Mouse (Mus musculus) myocyte (in vitro differentiated cells): ENCODE data around the gene Lxn. TPM values are rescaled to one million over a fixed set of nuclear protein-coding genes. Genes with fewer than 3 reads are reported as not detected.

Experiments
- H3K27me3 ChIP-seq: one replicate; pipeline ENCODE4 v1.6.1; 2011; ENCODE audit not compliant: control insufficient read depth, insufficient read depth, insufficient read length
- H3K36me3 ChIP-seq: one replicate; pipeline ENCODE4 v1.6.1; 2011; ENCODE audit not compliant: control insufficient read depth, insufficient read depth
- H3K4me2 ChIP-seq: one replicate; pipeline ENCODE4 v1.6.1; 2011; ENCODE audit warnings: low read depth, control low read depth
- H3K4me3 ChIP-seq: one replicate; pipeline ENCODE4 v1.5.1; 2011; ENCODE audit warnings: mild to moderate bottlenecking, control low read depth, moderate library complexity
- H3K79me2 ChIP-seq: one replicate; pipeline ENCODE4 v1.6.1; 2011; ENCODE audit not compliant: control insufficient read depth, insufficient read depth
- H3ac ChIP-seq: one replicate; pipeline ENCODE4 v1.6.1; 2011; ENCODE audit not compliant: control insufficient read depth, insufficient read length
- CEBPB ChIP-seq: IDR thresholded peaks from 2 replicates; pipeline ENCODE4 v1.6.1; 2011; ENCODE audit warnings: mild to moderate bottlenecking, moderate library complexity; ENCODE audit not compliant: poor library complexity, insufficient read depth, severe bottlenecking
- E2F4 ChIP-seq: IDR thresholded peaks from one replicate; pipeline ENCODE4 v1.6.1; 2011; ENCODE audit warnings: mild to moderate bottlenecking, control low read depth, moderate library complexity; ENCODE audit not compliant: insufficient read depth
- MAX ChIP-seq: IDR thresholded peaks from one replicate; pipeline ENCODE4 v1.6.1; 2011; ENCODE audit warnings: low read depth, mild to moderate bottlenecking, control low read depth
- MYOD1 ChIP-seq, 3 experiments: IDR thresholded peaks; one replicate each; pipeline ENCODE4 v1.6.1; 2011; ENCODE audit warnings: control low read depth in 2 of 3, low read depth in 2 of 3, mild to moderate bottlenecking in 2 of 3, moderate library complexity in 1 of 3; ENCODE audit not compliant: insufficient read length in 2 of 3, control insufficient read depth in 1 of 3
- MYOG ChIP-seq, 3 experiments: IDR thresholded peaks; one replicate each; pipeline ENCODE4 v1.6.1; 2011; ENCODE audit warnings: control low read depth in 2 of 3, low read depth in 2 of 3, mild to moderate bottlenecking in 2 of 3; ENCODE audit not compliant: insufficient read length in 2 of 3, control insufficient read depth in 1 of 3, insufficient read depth in 1 of 3
- POLR2A ChIP-seq: IDR thresholded peaks from one replicate; pipeline ENCODE4 v1.6.1; 2011; ENCODE audit warnings: low read depth, mild to moderate bottlenecking, control low read depth, moderate library complexity; ENCODE audit not compliant: insufficient read length
- POLR2AphosphoS2 ChIP-seq: IDR thresholded peaks from one replicate; pipeline ENCODE4 v1.6.1; 2011; ENCODE audit warnings: low read depth, control low read depth; ENCODE audit not compliant: insufficient read length
- REST ChIP-seq: IDR thresholded peaks from one replicate; pipeline ENCODE4 v1.6.1; 2011; ENCODE audit warnings: mild to moderate bottlenecking, control low read depth, moderate library complexity; ENCODE audit not compliant: insufficient read depth, insufficient read length
- SRF ChIP-seq: IDR thresholded peaks from one replicate; pipeline ENCODE4 v1.6.1; 2011; ENCODE audit warnings: low read depth; ENCODE audit not compliant: control insufficient read depth, insufficient read length
- TCF12 ChIP-seq: IDR thresholded peaks from one replicate; pipeline ENCODE4 v1.6.1; 2011; ENCODE audit warnings: mild to moderate bottlenecking, control low read depth; ENCODE audit not compliant: poor library complexity, insufficient read depth, severe bottlenecking
- TCF3 ChIP-seq: IDR thresholded peaks from one replicate; pipeline ENCODE4 v1.6.1; 2011; ENCODE audit warnings: low read depth, control low read depth; ENCODE audit not compliant: insufficient read length
- USF1 ChIP-seq: IDR thresholded peaks from one replicate; pipeline ENCODE4 v1.6.1; 2011; ENCODE audit warnings: low read depth, mild to moderate bottlenecking, control low read depth, moderate library complexity
- polyA plus RNA-seq: library from polyadenylated mRNA; unstranded; fragments of >200 nt; fragmentation: generic; extraction: Trizol; gene quantifications from one replicate; pipeline ENCODE4 v1.2.1, GENCODE M21; 2012; ENCODE audit warnings: missing spikeins

The Lxn gene
- polyA plus RNA-seq, 1 experiment = 14.5 TPM

GRCm38 (mm10) chr3:67473438-67473837 is 9.7 kb upstream of the Lxn start:
- no peak overlapping the region for H3K4me3 ChIP-seq
- no peaks in the 10 kb centered on the region for H3K79me2 ChIP-seq
- no peaks in the 10 kb centered on the region for H3K27me3 ChIP-seq
- H3K36me3 ChIP-seq = peaks cover 13% of the 10 kb centered on the region
- H3K4me2 ChIP-seq = no peak overlapping the region
- TF ChIP-seq CEBPB (no peak), SRF (no peak), REST (no peak), POLR2AphosphoS2 (no peak), POLR2A (no peak), USF1 (no peak)
- no peak overlapping the region for H3ac ChIP-seq

DNA sequence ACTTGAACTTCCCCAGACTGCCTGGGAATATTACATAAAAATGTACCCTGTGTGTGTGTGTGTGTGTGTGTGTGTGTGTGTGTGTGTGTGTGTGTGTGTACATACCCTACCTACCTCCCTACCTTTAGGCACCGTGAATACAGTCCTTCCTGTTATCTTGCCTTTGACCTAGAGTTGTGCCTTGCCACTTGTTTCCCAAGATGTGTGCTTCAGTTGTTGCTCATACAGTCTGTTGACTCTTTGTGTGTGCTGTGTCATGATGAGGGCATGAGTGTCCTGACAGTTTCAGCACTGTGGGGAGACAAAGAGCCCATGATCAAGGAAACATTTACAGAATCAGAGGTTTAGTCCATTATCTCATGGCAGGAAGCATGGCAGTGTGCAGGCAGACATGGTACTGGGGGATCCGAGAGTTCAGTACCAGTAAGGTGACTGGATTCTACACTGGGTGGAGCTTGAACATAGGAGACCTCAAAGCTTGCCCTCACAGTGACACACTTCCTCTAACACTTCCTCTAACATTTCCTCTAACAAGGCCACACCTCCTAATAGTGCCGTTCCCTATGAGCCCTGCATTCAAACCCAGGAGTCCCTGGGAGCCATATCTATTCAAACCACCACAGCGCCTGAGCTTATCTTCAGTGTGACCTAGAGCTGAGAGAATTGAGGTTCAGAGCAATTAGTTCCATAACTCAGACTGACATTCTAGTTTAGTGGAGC is 7.8 kb upstream of the Lxn start:
- Histone ChIP-seq H3ac (no peak overlapping the region), H3K36me3 (peaks cover 17% of the 10 kb centered on the region), H3K4me2 (no peak overlapping the region), H3K79me2 (no peaks in the 10 kb centered on the region), H3K27me3 (no peaks in the 10 kb centered on the region), H3K4me3 (no peak overlapping the region)
- no peak for TF ChIP-seq CEBPB
- TF ChIP-seq MAX = no peak
- no peak for TF ChIP-seq TCF12
- TF ChIP-seq E2F4 = no peak
- TF ChIP-seq POLR2A = no peak
- no peak for TF ChIP-seq MYOG (IDR thresholded peaks at IDR 0.05; ENCODE audit: control insufficient read depth in 1 of 3, insufficient read depth in 1 of 3, insufficient read length in 2 of 3, low read depth in 2 of 3)
- no peak for TF ChIP-seq POLR2AphosphoS2
- no peak for TF ChIP-seq MYOD1 (IDR thresholded peaks at IDR 0.05; ENCODE audit: control insufficient read depth in 1 of 3, insufficient read length in 2 of 3, low read depth in 2 of 3)
- no peak for TF ChIP-seq TCF3
- no peak for TF ChIP-seq USF1
- TF ChIP-seq SRF = no peak
- TF ChIP-seq REST = no peak

DNA sequence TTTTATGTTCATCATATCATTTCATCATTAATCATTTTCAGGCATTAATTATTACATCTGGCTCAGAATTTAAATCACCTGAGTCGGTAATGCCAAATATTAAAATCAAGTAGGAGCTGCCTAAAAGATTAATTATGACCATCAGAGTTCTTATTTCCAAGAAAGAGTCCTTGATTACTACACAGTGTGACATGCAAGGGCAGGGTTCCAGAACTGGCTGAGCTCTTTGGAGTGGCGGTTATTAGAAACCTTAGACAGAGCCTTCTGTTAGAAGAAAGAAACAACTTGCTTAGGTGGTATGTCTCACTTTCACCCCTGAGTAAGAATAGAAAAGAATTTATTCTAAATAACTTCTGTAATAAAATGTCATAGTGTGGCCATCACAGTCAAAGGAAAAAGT is 3.6 kb upstream of the Lxn start:
- H3K4me2 ChIP-seq = no peak overlapping the region
- H3ac ChIP-seq = no peak overlapping the region
- H3K4me3 ChIP-seq = no peak overlapping the region
- no peaks in the 10 kb centered on the region for H3K79me2 ChIP-seq
- TF ChIP-seq E2F4 (no peak), MYOD1 (IDR thresholded peaks at IDR 0.05; ENCODE audit: control insufficient read depth in 1 of 3, insufficient read length in 2 of 3, low read depth in 2 of 3) (no peak), CEBPB (no peak), SRF (no peak), MYOG (IDR thresholded peaks at IDR 0.05; ENCODE audit: control insufficient read depth in 1 of 3, insufficient read depth in 1 of 3, insufficient read length in 2 of 3, low read depth in 2 of 3) (no peak), MAX (no peak), USF1 (no peak)
- peaks cover 20% of the 10 kb centered on the region for H3K36me3 ChIP-seq
- no peaks in the 10 kb centered on the region for H3K27me3 ChIP-seq

- TF ChIP-seq POLR2AphosphoS2 (no peak), MYOG (IDR thresholded peaks at IDR 0.05; ENCODE audit: control insufficient read depth in 1 of 3, insufficient read depth in 1 of 3, insufficient read length in 2 of 3, low read depth in 2 of 3) (no peak), REST (no peak), SRF (no peak), TCF12 (no peak), E2F4 (no peak), TCF3 (no peak), MYOD1 (IDR thresholded peaks at IDR 0.05; ENCODE audit: control insufficient read depth in 1 of 3, insufficient read length in 2 of 3, low read depth in 2 of 3) (no peak), CEBPB (no peak), MAX (no peak), USF1 (no peak), POLR2A (no peak)
- Histone ChIP-seq H3K36me3 (peaks cover 17% of the 10 kb centered on the region), H3K27me3 (no peaks in the 10 kb centered on the region), H3ac (no peak overlapping the region), H3K79me2 (no peaks in the 10 kb centered on the region), H3K4me3 (no peak overlapping the region), H3K4me2 (no peak overlapping the region)
These were observed 2.9 kb upstream of the Lxn start for GRCm38 (mm10) chr3:67466576-67466975.

GRCm38 (mm10) chr3:67463001-67463400 is 725 bp downstream of the Lxn start:
- peak overlapping the region; percentile 27 for H3ac ChIP-seq
- H3K36me3 ChIP-seq = peaks cover 20% of the 10 kb centered on the region
- TF ChIP-seq MYOD1 (IDR thresholded peaks at IDR 0.05; ENCODE audit: control insufficient read depth in 1 of 3, insufficient read length in 2 of 3, low read depth in 2 of 3) (no peak), POLR2A (no peak), REST (no peak), USF1 (no peak), E2F4 (no peak), TCF3 (no peak)
- no peaks in the 10 kb centered on the region for H3K79me2 ChIP-seq
- no peaks in the 10 kb centered on the region for H3K27me3 ChIP-seq
- H3K4me3 ChIP-seq = peak overlapping the region; percentile 32
- H3K4me2 ChIP-seq = peak overlapping the region; percentile 80
